Mouse (Mus musculus): ENCODE measurements around the gene Wnt2.

The Wnt2 gene

GRCm38 (mm10) chr6:17977165-17977564, 53.2 kb downstream of the Wnt2 start:
- no peak for DNase-seq

DNA sequence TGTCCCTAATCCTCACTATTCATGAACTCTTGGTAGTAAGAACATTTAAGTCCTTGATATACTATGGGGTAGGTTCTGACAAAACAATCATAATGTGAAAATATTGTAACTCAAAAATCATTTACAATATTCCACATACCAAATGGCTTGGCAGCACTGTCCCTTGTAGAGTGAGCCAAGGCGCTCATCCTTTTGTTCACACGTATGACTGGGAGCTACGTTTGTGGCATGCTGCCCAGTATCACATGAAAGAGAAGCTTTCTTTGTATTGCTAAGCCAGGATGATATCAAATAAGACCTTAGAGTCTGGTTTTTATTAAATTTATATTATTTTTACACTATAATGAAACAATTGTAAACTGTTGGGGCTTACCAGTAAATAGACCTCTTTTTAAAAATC, 56.0 kb downstream of the Wnt2 start:
- DNase-seq: no peak

- no peak for DNase-seq
These were observed 59.0 kb downstream of the Wnt2 start for GRCm38 (mm10) chr6:17971393-17971792.

GRCm38 (mm10) chr6:17969815-17970214, 60.6 kb downstream of the Wnt2 start:
- DNase-seq: no peak

- DNase-seq: no peak
These were observed 61.8 kb downstream of the Wnt2 start for GRCm38 (mm10) chr6:17968467-17969144.

DNA sequence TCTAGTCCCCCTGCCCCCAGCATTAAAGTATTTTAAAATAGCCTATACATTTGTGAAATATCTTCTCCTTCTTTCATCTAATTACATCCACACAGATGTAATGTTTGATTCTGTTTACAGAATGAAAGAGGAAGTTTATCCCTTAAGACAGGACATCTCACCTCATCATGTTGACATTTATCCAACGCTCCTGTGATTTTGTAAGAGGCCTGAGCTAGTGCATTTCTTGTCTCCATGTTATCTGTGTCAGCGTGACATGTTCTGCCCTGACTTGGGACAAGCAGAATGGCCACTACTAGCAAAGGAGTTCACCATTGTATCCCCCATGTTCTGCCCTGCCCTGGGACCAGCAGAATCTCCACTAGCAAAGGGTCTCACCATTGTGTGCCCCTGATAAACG, 66.9 kb downstream of the Wnt2 start:
- DNase-seq: no peak

DNA sequence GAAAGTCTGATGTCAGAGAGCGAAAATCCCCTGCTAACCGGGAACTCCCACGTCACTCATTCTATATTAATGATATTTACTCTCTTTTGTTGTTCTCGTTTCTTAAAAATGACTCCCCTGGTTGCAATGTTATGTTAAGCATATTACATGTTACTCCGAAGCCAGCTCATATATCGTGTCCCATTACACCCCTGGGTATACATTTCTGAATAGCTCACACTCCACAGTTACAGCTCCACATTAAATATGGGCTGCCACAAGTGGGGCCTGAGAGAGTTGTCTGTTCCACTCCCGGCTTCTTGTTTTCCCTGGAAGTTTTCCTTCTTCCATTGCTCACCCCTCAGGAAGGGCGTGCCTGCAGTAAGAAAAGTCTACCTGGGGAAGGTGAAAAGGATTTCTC, 78.6 kb downstream of the Wnt2 start:
- no peak for DNase-seq

DNA sequence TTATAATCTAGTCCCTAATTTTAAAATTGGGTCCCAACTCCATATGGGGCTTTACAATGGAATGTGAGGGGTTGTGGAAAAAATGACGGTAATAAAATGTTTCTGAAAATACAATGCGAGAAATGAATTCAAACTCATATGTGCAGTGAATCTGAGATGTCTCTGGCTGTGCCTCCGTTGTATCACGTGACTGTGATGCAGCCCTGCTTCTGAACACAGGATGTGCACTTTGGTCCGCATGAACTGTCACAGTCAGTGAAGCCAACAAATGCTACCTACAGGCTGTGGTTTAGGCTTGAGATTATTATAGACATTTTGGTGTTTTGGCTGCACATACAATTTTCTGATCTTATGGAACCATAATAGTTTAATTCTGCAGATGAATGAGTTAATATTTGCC, 81.3 kb downstream of the Wnt2 start:
- no peak for DNase-seq

DNA sequence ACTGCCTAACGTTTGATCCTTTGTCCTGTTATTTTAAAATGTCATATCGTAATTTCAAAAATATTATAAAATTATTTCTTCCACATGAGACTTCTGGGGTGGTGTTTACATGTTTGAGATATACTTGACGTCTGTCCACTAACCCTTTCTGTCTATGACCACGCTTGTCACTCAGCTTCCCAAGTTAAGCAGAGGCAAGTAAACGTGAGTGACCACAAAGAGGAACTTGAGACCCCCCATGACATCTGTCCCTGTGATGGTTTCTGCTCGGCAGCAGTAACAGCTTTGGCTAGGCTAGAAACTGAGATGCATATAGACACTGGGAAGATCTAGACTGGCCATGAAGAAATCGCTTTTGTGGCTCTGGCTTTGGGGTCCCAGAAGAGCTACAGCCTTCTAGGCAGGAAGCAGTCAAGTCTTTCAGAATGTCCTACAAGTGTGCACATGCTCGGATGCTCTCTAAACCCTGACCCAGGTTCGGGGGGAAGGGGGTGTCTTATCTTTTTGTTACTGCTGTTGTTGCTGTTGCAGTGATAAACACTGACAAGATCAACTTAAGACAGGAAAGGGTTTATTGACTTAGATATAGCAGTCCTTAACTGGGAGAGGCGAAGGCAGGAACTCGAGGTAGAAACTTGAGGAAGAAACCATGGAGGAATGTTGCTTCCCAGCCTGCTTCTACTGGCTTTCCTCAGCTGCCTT, 83.1 kb downstream of the Wnt2 start:
- no peak for DNase-seq

DNA sequence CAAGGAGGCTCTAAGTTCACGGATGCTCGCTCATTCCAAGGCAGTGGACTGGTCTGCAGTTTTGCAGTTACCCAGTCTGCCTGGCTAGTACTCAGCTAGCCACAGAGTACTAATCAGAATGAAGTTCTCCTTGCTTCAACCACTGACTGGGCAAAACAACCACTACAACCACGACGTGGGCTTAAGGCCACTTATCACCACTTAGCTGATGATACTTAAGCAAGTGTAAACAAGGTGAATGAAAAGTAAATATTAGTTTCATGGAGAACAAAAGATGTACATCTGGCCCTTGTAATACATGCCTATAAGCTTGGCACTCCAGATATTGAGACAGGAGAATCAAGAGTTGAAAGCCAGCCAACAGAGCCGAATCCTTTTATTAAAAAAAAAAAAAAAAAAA, 83.9 kb downstream of the Wnt2 start:
- no peak for DNase-seq

DNA sequence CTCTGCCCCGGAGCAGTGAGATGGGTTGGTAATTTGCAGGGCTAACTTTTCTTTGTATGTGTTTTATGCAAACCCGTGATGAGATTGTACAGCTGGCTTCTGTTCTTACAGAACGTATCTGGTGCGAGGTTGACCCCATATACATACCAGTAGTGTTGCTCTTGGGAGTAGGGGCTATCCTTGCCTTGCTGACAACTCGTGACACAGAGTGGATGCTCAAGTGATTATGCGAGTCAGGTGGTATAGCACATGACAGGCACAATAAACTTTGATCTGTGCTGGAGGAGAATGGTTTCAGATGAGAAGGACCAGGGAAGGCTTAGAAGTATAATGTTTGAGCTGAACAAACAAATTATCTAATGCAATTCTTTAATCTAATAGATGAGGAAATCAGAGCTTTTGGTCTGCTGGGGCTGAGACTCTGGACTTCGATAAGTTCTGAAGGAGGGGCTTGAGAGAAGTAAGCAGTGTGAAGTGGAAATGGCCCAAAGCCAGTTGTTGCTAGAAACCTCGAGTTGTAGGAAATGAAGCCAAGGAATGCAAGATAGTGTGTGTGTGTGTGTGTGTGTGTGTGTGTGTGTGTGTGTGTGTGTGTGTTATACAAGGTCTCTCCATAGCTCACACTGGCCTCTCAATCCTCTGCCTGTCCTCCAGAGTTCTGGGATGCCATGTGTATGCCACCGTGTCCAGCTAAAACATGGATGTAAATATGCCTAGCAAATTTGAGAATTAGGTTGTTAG, 86.3 kb downstream of the Wnt2 start:
- DNase-seq: no peak

- DNase-seq: no peak
These were observed 88.0 kb downstream of the Wnt2 start for GRCm38 (mm10) chr6:17942344-17942743.

GRCm38 (mm10) chr6:17941916-17942315, 88.5 kb downstream of the Wnt2 start:
- DNase-seq: peak; percentile 12
